Mouse (Mus musculus) thymus, postnatal 4 days (tissue): Measurements from ENCODE around the gene Borcs5.

Experiments
- DNase-seq: peaks from one replicate; pipeline ENCODE4 v3.0.0; 2021

The Borcs5 gene

GRCm38 (mm10) chr6:134639210-134639609, at the start of gene Borcs5:
Borcs5 (plus strand) TSS chr6:134639510.
- DNase-seq: no peak

DNA sequence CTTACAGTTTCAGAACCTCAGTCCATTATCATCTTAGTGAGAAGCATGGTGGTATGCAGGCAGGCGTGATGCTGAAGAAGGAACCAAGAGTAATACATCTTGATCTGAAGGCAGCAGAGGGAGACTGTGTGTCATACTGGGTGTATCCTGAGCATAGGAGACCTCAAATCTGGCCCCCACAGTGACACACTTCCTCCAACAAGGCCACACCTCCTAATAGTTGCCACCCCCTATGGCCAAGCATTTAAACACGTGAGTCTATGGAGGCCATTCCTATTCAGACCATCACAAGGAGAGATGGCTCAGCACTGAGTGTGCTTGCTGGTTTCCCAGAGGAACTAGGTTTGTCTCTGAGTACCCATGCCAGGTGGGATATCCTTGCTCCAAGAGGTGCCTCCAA, 47.7 kb upstream of the Borcs5 start:
- DNase-seq: no peak

- no peak for DNase-seq
Observed at GRCm38 (mm10) chr6:134594569-134595442, 44.5 kb upstream of the Borcs5 start.

GRCm38 (mm10) chr6:134597651-134598229, 41.6 kb upstream of the Borcs5 start:
- DNase-seq: no peak

- DNase-seq: no peak
Observed at GRCm38 (mm10) chr6:134599239-134599638, 40.1 kb upstream of the Borcs5 start.

- no peak for DNase-seq
Observed at GRCm38 (mm10) chr6:134601130-134601529, 38.2 kb upstream of the Borcs5 start.

GRCm38 (mm10) chr6:134601766-134602165, 37.5 kb upstream of the Borcs5 start:
- DNase-seq: no peak

GRCm38 (mm10) chr6:134602371-134603003, 36.8 kb upstream of the Borcs5 start:
- no peak for DNase-seq

DNA sequence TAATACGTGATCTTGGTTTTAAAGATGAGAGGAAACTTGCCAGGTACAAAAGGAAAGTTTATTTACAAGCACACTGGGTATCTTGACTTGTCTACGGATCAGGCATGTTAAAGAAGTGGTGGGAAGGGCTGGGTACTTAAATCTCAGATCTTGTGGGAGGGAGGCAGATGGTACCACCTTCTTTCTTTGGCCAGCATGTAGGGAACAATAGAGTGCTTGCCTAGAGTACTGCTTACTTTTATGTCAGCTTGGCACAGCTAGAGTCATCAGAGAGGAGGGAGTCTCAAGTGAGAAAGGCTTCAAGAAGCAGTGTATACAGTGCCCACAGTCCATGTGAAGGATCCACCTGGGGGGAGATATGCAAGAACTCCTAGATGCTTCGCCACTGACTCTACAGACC, 34.1 kb upstream of the Borcs5 start:
- no peak for DNase-seq

DNA sequence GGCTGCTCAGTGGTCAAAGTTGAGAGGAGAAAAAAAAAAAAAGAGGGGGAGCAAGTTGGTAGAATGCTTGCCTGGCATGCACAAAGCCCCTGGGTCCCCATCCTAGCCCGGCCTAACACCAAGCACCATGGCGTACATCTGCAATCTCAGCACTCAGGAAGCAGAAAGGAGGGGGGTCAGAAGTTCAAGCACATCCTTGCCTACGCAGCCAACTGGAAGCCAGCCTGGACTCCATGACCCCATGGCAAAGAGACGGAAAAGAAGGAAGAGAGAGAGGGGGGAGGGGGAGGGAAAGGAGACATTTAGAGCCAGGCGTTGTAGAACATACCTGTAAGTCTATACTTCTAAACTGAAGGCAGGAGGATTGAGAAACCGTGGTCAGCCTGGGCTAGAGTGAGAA, 32.8 kb upstream of the Borcs5 start:
- DNase-seq: no peak

GRCm38 (mm10) chr6:134606949-134607746, 32.2 kb upstream of the Borcs5 start:
- no peak for DNase-seq

DNA sequence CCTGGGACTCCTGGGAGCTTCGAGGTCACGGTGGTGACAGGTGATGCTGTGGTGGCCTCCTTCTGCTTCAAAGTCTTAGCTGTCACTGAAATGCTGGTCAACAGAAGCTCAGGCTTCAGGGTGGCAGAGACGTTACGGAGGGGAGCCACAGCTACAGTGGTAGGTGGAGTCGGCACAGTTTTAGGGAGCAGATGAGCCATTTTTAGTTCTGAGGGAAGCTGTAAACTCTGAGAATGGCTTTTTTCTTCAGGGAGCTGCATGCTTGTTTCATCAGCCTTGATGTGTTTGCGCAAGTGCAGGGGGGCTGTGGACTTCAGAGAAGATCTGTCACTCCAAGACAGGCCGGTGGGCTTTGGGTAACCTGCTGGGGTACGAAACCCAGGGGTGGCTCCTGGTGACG, 28.9 kb upstream of the Borcs5 start:
- no peak for DNase-seq

DNA sequence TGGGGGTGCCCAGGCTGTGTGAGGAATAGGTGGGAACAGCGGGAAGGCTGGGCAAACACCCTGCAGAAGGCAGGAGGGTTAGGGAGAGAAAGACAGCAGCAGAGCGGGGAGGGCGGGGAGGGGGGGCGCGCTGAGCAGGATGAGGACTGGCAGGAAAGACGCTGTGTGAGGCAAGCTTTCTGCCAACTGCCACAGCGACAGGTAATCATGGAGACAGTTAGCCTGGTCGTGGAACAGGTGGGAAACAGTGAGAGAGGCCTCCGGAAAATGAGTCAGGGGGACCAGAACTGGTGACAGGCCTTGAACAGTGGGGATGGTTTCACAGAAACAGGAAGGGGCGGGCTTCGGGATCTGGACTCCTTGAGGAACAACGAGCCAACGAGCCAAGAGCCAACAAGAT, 27.4 kb upstream of the Borcs5 start:
- DNase-seq: no peak

- no peak for DNase-seq
Observed at GRCm38 (mm10) chr6:134614322-134614721, 25.0 kb upstream of the Borcs5 start.

DNA sequence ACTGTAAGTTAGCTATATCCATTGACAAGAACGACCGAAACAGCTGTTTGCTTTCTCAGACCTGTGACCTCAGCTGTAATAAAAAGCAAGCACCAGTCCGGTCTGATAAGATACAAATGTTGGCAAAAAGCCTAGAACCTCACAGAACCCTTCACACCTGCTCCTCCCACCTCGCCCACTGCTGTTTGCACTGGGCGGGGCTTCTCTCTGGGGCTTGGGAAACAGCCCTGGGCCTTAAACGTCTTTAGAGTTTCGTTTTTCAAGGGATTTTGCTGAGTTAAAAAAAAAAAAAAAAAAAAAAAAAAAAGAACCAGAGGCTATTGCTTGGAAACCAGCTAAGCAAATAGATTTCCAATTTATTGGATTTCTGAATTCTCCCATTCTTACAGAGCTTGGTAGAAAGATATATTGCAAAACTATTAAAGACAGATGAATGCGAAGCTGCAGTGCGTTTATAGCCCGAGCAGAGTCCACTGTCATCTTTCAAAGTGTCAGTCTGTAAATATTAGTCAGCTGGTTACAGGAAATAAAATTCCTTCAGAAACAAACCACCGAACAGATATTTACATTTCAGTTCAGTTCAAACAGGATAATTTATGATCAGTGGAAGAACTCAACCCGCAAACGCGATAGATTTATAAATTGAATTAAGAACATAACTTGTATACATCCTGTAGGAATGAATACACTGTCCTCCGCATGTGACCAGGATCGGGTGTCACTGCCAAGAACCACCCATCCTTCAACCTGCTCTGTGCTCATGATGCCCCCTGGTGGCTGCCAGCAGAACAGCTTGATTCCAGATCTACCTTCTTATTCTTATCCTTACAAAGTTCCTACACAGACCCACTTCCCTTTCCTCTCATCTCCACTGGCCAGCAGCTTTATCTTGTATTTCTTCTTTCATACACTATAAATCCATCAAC, 24.3 kb upstream of the Borcs5 start:
- peak; percentile 88 for DNase-seq

DNA sequence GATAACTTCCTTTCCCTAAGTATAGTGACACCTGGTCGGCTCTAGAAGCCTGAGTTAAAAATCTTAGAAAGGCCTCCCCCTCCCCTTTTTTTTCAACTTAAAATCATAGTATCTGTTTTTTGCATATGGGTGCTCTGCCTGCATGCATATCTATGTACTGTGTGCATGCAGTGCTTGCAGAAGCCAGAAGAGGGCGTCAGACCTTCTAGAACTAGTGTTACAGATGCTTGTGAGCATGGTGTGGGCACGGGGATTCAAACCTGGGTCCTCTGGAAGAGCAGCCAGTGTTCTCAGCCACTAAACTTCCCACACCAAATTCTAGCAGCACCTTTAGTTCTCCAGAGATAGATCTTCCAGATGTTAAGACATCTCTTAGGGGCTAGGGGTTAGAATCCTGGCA, 21.7 kb upstream of the Borcs5 start:
- no peak for DNase-seq

GRCm38 (mm10) chr6:134620129-134620528, 19.2 kb upstream of the Borcs5 start:
- DNase-seq: no peak

GRCm38 (mm10) chr6:134620846-134621551, 18.3 kb upstream of the Borcs5 start:
- DNase-seq: peak; percentile 74

DNA sequence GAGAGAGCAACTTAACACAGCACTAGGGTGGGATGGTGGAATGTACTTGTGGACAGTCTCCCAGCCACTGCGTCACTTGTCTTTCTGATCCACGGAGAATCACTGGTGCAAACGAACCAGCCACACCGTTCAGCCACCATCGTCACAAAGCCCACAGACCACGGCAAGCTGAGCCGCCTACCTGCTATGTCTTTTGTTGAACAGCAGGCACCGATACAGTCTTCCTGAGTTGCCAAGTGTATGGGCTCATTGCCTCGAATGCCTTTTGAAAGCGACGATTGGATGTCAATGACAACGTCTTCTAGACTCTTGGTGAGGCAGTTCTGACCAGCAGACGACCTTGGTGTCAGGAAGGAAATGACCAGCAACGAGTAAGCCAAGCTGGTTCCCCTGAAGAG, 17.8 kb upstream of the Borcs5 start:
- DNase-seq: no peak

GRCm38 (mm10) chr6:134625431-134625830, 13.9 kb upstream of the Borcs5 start:
- no peak for DNase-seq

DNA sequence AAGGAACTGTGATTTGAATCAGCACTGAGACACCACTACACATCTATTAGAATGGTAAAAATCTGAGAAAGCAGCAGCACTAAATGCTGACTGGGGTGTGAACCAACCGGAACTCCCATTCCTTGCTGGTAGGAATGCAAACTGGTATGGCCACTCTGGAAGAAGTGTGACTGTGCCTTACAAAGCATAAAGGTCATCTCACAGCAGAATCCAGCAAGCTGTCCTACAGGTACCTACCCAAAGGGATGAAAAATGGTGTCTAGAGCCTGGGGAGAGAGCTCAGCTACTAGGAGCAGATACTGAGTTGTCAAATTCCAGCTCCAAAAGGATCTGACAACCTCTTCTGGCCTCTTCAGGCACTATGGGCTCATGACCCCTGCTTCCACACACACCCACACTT, 12.7 kb upstream of the Borcs5 start:
- no peak for DNase-seq
